In the genomic region with DNA sequence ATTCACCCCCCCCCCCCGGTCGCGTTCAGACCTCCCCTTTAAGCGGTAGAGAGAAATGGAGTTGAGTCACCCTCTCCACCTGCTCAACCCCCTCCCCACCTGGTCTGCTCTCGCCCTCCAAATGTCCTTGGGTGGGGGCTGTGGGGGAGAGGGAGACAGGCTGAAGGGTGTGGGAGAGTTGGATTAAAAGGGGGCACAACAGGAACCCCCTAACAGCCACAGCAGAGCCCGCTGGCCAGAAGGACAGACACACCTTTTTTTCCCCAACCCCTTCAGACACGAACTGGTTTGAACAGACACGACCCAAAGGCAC, we compare ENCODE assay signal across 9 mouse cellular contexts. TPM values are rescaled to one million over a fixed set of nuclear protein-coding genes. Genes with fewer than 3 reads are reported as not detected.
DNase-seq lines count a peak whose midpoint lies in the region; ATAC-seq lines count a peak whose summit lies in the region.
"Had no signal": no experiment of that assay in that cellular context is flagged by ENCODE, and none has a peak within 500 bp of the region (broad histone marks: within the 10 kb centered on the region; RNA-seq: fewer than 3 reads in every experiment).

No protein-coding gene starts in this region.

- peak overlapping the region; percentile 52; the same call in 1 of the 2 replicates for H3K4me2 ChIP-seq in neural tube, embryonic 11.5 days (ENCODE audit: low read depth)
- peak overlapping the region; percentile 61 for H3K4me2 ChIP-seq in forebrain, embryonic 11.5 days (ENCODE audit: low read depth, low read length, severe bottlenecking)
- peak overlapping the region; percentile 63 for H3K4me2 ChIP-seq in limb, embryonic 12.5 days
- peak overlapping the region; percentile 67 for H3K4me2 ChIP-seq in stomach, embryonic 15.5 days

- 2% methylated on average over 8 of the region's 8 CpGs for WGBS in neural tube, embryonic 11.5 days
- WGBS in forebrain, embryonic 11.5 days = 0% methylated on average over 8 of the region's 8 CpGs
- WGBS in limb, embryonic 12.5 days = 0% methylated on average over 8 of the region's 8 CpGs
- 0% methylated on average over 8 of the region's 8 CpGs for WGBS in stomach, embryonic 15.5 days

- H3K4me3 ChIP-seq in neural tube, embryonic 11.5 days (ENCODE audit: low read depth, low read length) = 0 out of 2 replicates have a peak overlapping the region, but pooled peaks have one; percentile 19
- peak overlapping the region; percentile 31 for H3K4me3 ChIP-seq in forebrain, embryonic 11.5 days (ENCODE audit: low read depth, low read length)
- H3K4me3 ChIP-seq in limb, embryonic 12.5 days (replicated peaks) = peak overlapping the region; percentile 35
- peak overlapping the region; percentile 47 for H3K4me3 ChIP-seq in stomach, embryonic 15.5 days (replicated peaks)

- DNase-seq in neural tube, embryonic 11.5 days (ENCODE audit: low spot score) = no peak
- no peak for DNase-seq in neural tube, embryonic 10.5 days (ENCODE audit: extremely low spot score, low spot score)
- DNase-seq in forebrain, embryonic 11.5 days (ENCODE audit: low spot score) = no peak
- DNase-seq in right cerebral cortex, adult 18-20 months = no peak
- DNase-seq: heart, postnatal 10 days; lung, adult 18-20 months had no signal

- peaks cover 74% of the 10 kb centered on the region for H3K27me3 ChIP-seq in neural tube, embryonic 11.5 days (ENCODE audit: control insufficient read depth, insufficient read depth, low read length)
- peaks cover 64% of the 10 kb centered on the region for H3K27me3 ChIP-seq in forebrain, embryonic 11.5 days (ENCODE audit: control insufficient read depth, insufficient read depth, low read length)
- peaks cover 99% of the 10 kb centered on the region for H3K27me3 ChIP-seq in limb, embryonic 12.5 days
- H3K27me3 ChIP-seq in stomach, embryonic 15.5 days (replicated peaks) = peaks cover 79% of the 10 kb centered on the region

- H3K9me3 ChIP-seq in neural tube, embryonic 11.5 days (ENCODE audit: control insufficient read depth, low read length) = no peaks in the 10 kb centered on the region
- no peaks in the 10 kb centered on the region for H3K9me3 ChIP-seq in forebrain, embryonic 11.5 days (ENCODE audit: control insufficient read depth, low read length)
- H3K9me3 ChIP-seq in limb, embryonic 12.5 days = no peaks in the 10 kb centered on the region
- no peaks in the 10 kb centered on the region for H3K9me3 ChIP-seq in stomach, embryonic 15.5 days

- no peak overlapping the region for H3K27ac ChIP-seq in neural tube, embryonic 11.5 days (ENCODE audit: low read depth, low read length)
- no peak overlapping the region for H3K27ac ChIP-seq in forebrain, embryonic 11.5 days (ENCODE audit: low read depth, low read length)
- H3K27ac ChIP-seq in limb, embryonic 12.5 days = no peak overlapping the region
- H3K27ac ChIP-seq in stomach, embryonic 15.5 days = no peak overlapping the region

- no peak for ATAC-seq in neural tube, embryonic 11.5 days (ENCODE audit: insufficient read depth, low FRiP score, low TSS enrichment)
- ATAC-seq in forebrain, embryonic 11.5 days (replicated peaks; ENCODE audit: low FRiP score) = no peak
- ATAC-seq in limb, embryonic 12.5 days (ENCODE audit: insufficient number of reproducible peaks, insufficient read depth, low FRiP score, low TSS enrichment, low read depth) = no peak
- ATAC-seq in stomach, embryonic 15.5 days (ENCODE audit: insufficient read depth, low FRiP score, low read depth) = no peak
- ATAC-seq in activated CD4-positive, CD25-positive, alpha-beta regulatory T cell, adult 4 months = no peak

- peaks cover 16% of the 10 kb centered on the region for H3K4me1 ChIP-seq in neural tube, embryonic 11.5 days (ENCODE audit: control insufficient read depth, insufficient read depth, low read length)
- H3K4me1 ChIP-seq in forebrain, embryonic 11.5 days (replicated peaks; ENCODE audit: control insufficient read depth, insufficient read depth, low read length) = peaks cover 23% of the 10 kb centered on the region; the same call in 1 of the 2 replicates
- peaks cover 39% of the 10 kb centered on the region for H3K4me1 ChIP-seq in limb, embryonic 12.5 days (replicated peaks)
- peaks cover 40% of the 10 kb centered on the region for H3K4me1 ChIP-seq in stomach, embryonic 15.5 days

- no peak overlapping the region for H3K9ac ChIP-seq in neural tube, embryonic 11.5 days (ENCODE audit: low read length)
- H3K9ac ChIP-seq in forebrain, embryonic 11.5 days (ENCODE audit: low read length) = peak overlapping the region; percentile 20
- H3K9ac ChIP-seq in limb, embryonic 12.5 days (replicated peaks) = no peak overlapping the region
- H3K9ac ChIP-seq in stomach, embryonic 15.5 days = no peak overlapping the region

- no peaks in the 10 kb centered on the region for H3K36me3 ChIP-seq in neural tube, embryonic 11.5 days (ENCODE audit: control insufficient read depth, insufficient read depth, low read length)
- H3K36me3 ChIP-seq in forebrain, embryonic 11.5 days (ENCODE audit: control insufficient read depth, insufficient read depth, low read length) = no peaks in the 10 kb centered on the region
- no peaks in the 10 kb centered on the region for H3K36me3 ChIP-seq in limb, embryonic 12.5 days
- no peaks in the 10 kb centered on the region for H3K36me3 ChIP-seq in stomach, embryonic 15.5 days

RNA-seq across cellular contexts. Expression of a gene that starts 3.0 kb away (rescaled TPM):
- polyA plus RNA-seq in neural tube, embryonic 11.5 days (2014; fragmentation: Nextera tagmentation; extraction: Ambion mirVana) = 1.2 and 1.5 TPM in 2 replicates
- polyA plus RNA-seq in forebrain, embryonic 11.5 days (2014; fragmentation: Nextera tagmentation; extraction: Ambion mirVana) = 0.32 TPM in 1 of 2 replicates, not detected in the other
- 0.09 and 0.25 TPM in 2 replicates for polyA plus RNA-seq in limb, embryonic 12.5 days (2016; fragmentation: Nextera tagmentation; extraction: Ambion mirVana)
- polyA plus RNA-seq in stomach, embryonic 15.5 days (2015; fragmentation: Nextera tagmentation; extraction: Ambion mirVana) = 0.83 and 1.1 TPM in 2 replicates
- not detected for polyA plus RNA-seq in activated CD4-positive, CD25-positive, alpha-beta regulatory T cell, adult 4 months (2017; shearing (Covaris generic))

RNA-seq across cellular contexts. Expression of a gene that starts 16.7 kb away (rescaled TPM):
- 166 and 168 TPM in 2 replicates for polyA plus RNA-seq in neural tube, embryonic 11.5 days (2014; fragmentation: Nextera tagmentation; extraction: Ambion mirVana)
- 187 and 207 TPM in 2 replicates for polyA plus RNA-seq in forebrain, embryonic 11.5 days (2014; fragmentation: Nextera tagmentation; extraction: Ambion mirVana)
- polyA plus RNA-seq in limb, embryonic 12.5 days (2016; fragmentation: Nextera tagmentation; extraction: Ambion mirVana) = 150 and 153 TPM in 2 replicates
- 189 and 211 TPM in 2 replicates for polyA plus RNA-seq in stomach, embryonic 15.5 days (2015; fragmentation: Nextera tagmentation; extraction: Ambion mirVana)
- polyA plus RNA-seq in activated CD4-positive, CD25-positive, alpha-beta regulatory T cell, adult 4 months (2017; shearing (Covaris generic)) = 10 to 100 TPM; 71.3 to 90.7 TPM

RNA-seq across cellular contexts. Expression of a gene that starts 41.4 kb away (rescaled TPM):
- polyA plus RNA-seq in neural tube, embryonic 11.5 days (2014; fragmentation: Nextera tagmentation; extraction: Ambion mirVana) = 103 and 106 TPM in 2 replicates
- polyA plus RNA-seq in forebrain, embryonic 11.5 days (2014; fragmentation: Nextera tagmentation; extraction: Ambion mirVana) = 93.4 and 99.5 TPM in 2 replicates
- polyA plus RNA-seq in limb, embryonic 12.5 days (2016; fragmentation: Nextera tagmentation; extraction: Ambion mirVana) = 109 and 116 TPM in 2 replicates
- 90.6 and 94.3 TPM in 2 replicates for polyA plus RNA-seq in stomach, embryonic 15.5 days (2015; fragmentation: Nextera tagmentation; extraction: Ambion mirVana)
- 10 to 100 TPM; 56.5 to 66.5 TPM for polyA plus RNA-seq in activated CD4-positive, CD25-positive, alpha-beta regulatory T cell, adult 4 months (2017; shearing (Covaris generic))

RNA-seq across cellular contexts. Expression of a gene that starts 42.4 kb away (rescaled TPM):
- 31.8 and 34.8 TPM in 2 replicates for polyA plus RNA-seq in neural tube, embryonic 11.5 days (2014; fragmentation: Nextera tagmentation; extraction: Ambion mirVana)
- polyA plus RNA-seq in forebrain, embryonic 11.5 days (2014; fragmentation: Nextera tagmentation; extraction: Ambion mirVana) = 29.1 and 30.7 TPM in 2 replicates
- 39.5 and 42.3 TPM in 2 replicates for polyA plus RNA-seq in limb, embryonic 12.5 days (2016; fragmentation: Nextera tagmentation; extraction: Ambion mirVana)
- 44.8 and 46.8 TPM in 2 replicates for polyA plus RNA-seq in stomach, embryonic 15.5 days (2015; fragmentation: Nextera tagmentation; extraction: Ambion mirVana)
- polyA plus RNA-seq in activated CD4-positive, CD25-positive, alpha-beta regulatory T cell, adult 4 months (2017; shearing (Covaris generic)) = 1 to 10 TPM; 2.6 to 6.0 TPM

RNA-seq across cellular contexts. Expression of a gene that starts 42.8 kb away (rescaled TPM):
- not detected in 2 replicates for polyA plus RNA-seq in neural tube, embryonic 11.5 days (2014; fragmentation: Nextera tagmentation; extraction: Ambion mirVana)
- 0.20 TPM in 1 of 2 replicates, not detected in the other for polyA plus RNA-seq in forebrain, embryonic 11.5 days (2014; fragmentation: Nextera tagmentation; extraction: Ambion mirVana)
- 0.38 and 0.44 TPM in 2 replicates for polyA plus RNA-seq in limb, embryonic 12.5 days (2016; fragmentation: Nextera tagmentation; extraction: Ambion mirVana)
- polyA plus RNA-seq in stomach, embryonic 15.5 days (2015; fragmentation: Nextera tagmentation; extraction: Ambion mirVana) = 0.12 and 0.35 TPM in 2 replicates
- not detected for polyA plus RNA-seq in activated CD4-positive, CD25-positive, alpha-beta regulatory T cell, adult 4 months (2017; shearing (Covaris generic))
